Mouse (Mus musculus): ENCODE data around the gene Atp6v0a2.

Gene Atp6v0a2

GRCm38 (mm10) chr5:124636694-124637093 lies 8.3 kb downstream of the Atp6v0a2 start:
- no peak for DNase-seq (ENCODE audit: low spot score in 2 of 2)

- DNase-seq (ENCODE audit: low spot score in 2 of 2): no peak
Observed at GRCm38 (mm10) chr5:124637300-124637699, 8.9 kb downstream of the Atp6v0a2 start.

- DNase-seq (ENCODE audit: low spot score in 2 of 2): no peak
Observed at GRCm38 (mm10) chr5:124637836-124638235, 9.5 kb downstream of the Atp6v0a2 start.

- DNase-seq (ENCODE audit: low spot score in 2 of 2): no peak
Observed at GRCm38 (mm10) chr5:124713741-124714140, 85.4 kb downstream of the Atp6v0a2 start.

GRCm38 (mm10) chr5:124715135-124715534 lies 86.8 kb downstream of the Atp6v0a2 start:
- no peak for DNase-seq (ENCODE audit: low spot score in 2 of 2)

GRCm38 (mm10) chr5:124717969-124718368 lies 89.6 kb downstream of the Atp6v0a2 start:
- DNase-seq (ENCODE audit: low spot score in 2 of 2): peak in 1 of 2 experiments; percentile 14

GRCm38 (mm10) chr5:124718396-124718795 lies 90.0 kb downstream of the Atp6v0a2 start:
- no peak for DNase-seq (ENCODE audit: low spot score in 2 of 2)

- DNase-seq (ENCODE audit: low spot score in 2 of 2): no peak
Observed at GRCm38 (mm10) chr5:124723125-124723524, 94.7 kb downstream of the Atp6v0a2 start.

- peak; percentile 36 to 52 for DNase-seq (ENCODE audit: low spot score in 2 of 2)
Observed at GRCm38 (mm10) chr5:124724997-124725396, 96.6 kb downstream of the Atp6v0a2 start, which contains the start of gene Dnah10. Dnah10 (plus strand) TSS chr5:124725085.

- DNase-seq (ENCODE audit: low spot score in 2 of 2): no peak
Observed at GRCm38 (mm10) chr5:124729662-124730206, 101.4 kb downstream of the Atp6v0a2 start.

GRCm38 (mm10) chr5:124733961-124734360 lies 105.6 kb downstream of the Atp6v0a2 start:
- DNase-seq (ENCODE audit: low spot score in 2 of 2): no peak

- no peak for DNase-seq (ENCODE audit: low spot score in 2 of 2)
Observed at GRCm38 (mm10) chr5:124741898-124742599, 113.7 kb downstream of the Atp6v0a2 start.

- DNase-seq (ENCODE audit: low spot score in 2 of 2): no peak
Observed at GRCm38 (mm10) chr5:124743841-124744240, 115.5 kb downstream of the Atp6v0a2 start.

- no peak for DNase-seq (ENCODE audit: low spot score in 2 of 2)
Observed at GRCm38 (mm10) chr5:124746220-124746619, 117.8 kb downstream of the Atp6v0a2 start.

- no peak for DNase-seq (ENCODE audit: low spot score in 2 of 2)
Observed at GRCm38 (mm10) chr5:124748296-124748695, 119.9 kb downstream of the Atp6v0a2 start.

- DNase-seq (ENCODE audit: low spot score in 2 of 2): no peak
Observed at GRCm38 (mm10) chr5:124751656-124752055, 123.3 kb downstream of the Atp6v0a2 start.

- DNase-seq (ENCODE audit: low spot score in 2 of 2): no peak
Observed at GRCm38 (mm10) chr5:124761011-124761410, 132.6 kb downstream of the Atp6v0a2 start.

- no peak for DNase-seq (ENCODE audit: low spot score in 2 of 2)
Observed at GRCm38 (mm10) chr5:124761787-124762186, 133.4 kb downstream of the Atp6v0a2 start.
